Mouse (Mus musculus) layer of hippocampus, adult 2 months (tissue): ENCODE measurements around the gene Cttnbp2. TPM values are rescaled to one million over a fixed set of nuclear protein-coding genes. Genes with fewer than 3 reads are reported as not detected.

ENCODE experiments used
- DNase-seq, 2 experiments: peaks; one replicate each; pipeline ENCODE4 v3.0.0; 2022; ENCODE audit warnings: low spot score in 2 of 2
- H3K27ac ChIP-seq: fragments of 200-600 bp; 2 replicates; pipeline ENCODE4 v1.8.1; 2022
- H3K4me3 ChIP-seq: fragments of 200-600 bp; 2 replicates; pipeline ENCODE4 v1.8.1; 2022; ENCODE audit warnings: mild to moderate bottlenecking
- CTCF ChIP-seq: fragments of 200-600 bp; conservative IDR thresholded peaks from 2 replicates; pipeline ENCODE4 v1.8.1; 2022; ENCODE audit warnings: antibody characterized with exemption, mild to moderate bottlenecking, moderate library complexity
- total RNA-seq, 2 experiments: library from RNA; stranded (reverse); gene quantifications; 2 replicates each; pipeline ENCODE4 v1.2.3; 2021

Gene Cttnbp2
- total RNA-seq, 2 experiments from 2014 or later, result 265 to 269 TPM

- no peak for TF ChIP-seq CTCF
- Histone ChIP-seq H3K4me3 (no peak overlapping the region), H3K27ac (no peak overlapping the region)
- DNase-seq, result no peak
Observed at GRCm38 (mm10) chr6:18459657-18460056, 55.0 kb downstream of the Cttnbp2 start.

DNA sequence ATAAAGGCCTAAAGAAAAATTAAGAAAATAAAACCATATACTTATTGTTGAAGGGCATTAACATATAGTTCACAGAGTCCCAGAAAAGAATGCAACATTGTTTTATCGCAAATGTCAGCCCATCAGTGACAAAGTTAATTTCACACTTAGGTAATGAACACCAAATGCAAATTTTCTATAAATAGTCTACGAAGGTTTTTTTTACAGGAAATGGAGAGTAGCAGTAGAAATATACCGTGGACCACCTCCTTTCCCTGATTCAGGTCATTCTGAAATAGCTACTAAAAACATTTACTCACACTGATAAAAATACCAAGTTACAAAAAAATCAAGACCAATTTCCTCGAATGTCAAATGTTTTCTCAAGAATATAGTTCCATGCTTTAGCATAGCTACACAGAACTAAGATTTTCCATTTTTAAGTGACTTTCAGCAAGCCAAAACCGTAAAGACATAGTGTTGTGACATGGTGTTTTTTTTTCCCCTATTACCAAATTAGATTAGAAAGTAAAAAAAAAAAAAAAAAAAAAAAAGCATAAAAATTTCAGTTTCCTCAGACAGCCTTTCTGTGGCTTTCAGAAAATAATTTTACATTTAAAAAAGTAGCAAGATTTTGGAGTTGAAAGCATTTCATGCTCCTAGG is 64.0 kb downstream of the Cttnbp2 start:
- Histone ChIP-seq H3K27ac (peak overlapping the region; percentile 36; the same call in 1 of the 2 replicates), H3K4me3 (no peak overlapping the region)
- peak in 1 of 2 experiments; percentile 0 for DNase-seq
- TF ChIP-seq CTCF, result no peak

GRCm38 (mm10) chr6:18448078-18448477 is 66.6 kb downstream of the Cttnbp2 start:
- no peak for DNase-seq
- TF ChIP-seq CTCF, result no peak
- H3K27ac ChIP-seq, result peak overlapping the region; percentile 92
- no peak overlapping the region for H3K4me3 ChIP-seq

GRCm38 (mm10) chr6:18446917-18447316 is 67.7 kb downstream of the Cttnbp2 start:
- H3K4me3 ChIP-seq, result no peak overlapping the region
- no peak for TF ChIP-seq CTCF
- no peak for DNase-seq
- peak overlapping the region; percentile 92 for H3K27ac ChIP-seq

DNA sequence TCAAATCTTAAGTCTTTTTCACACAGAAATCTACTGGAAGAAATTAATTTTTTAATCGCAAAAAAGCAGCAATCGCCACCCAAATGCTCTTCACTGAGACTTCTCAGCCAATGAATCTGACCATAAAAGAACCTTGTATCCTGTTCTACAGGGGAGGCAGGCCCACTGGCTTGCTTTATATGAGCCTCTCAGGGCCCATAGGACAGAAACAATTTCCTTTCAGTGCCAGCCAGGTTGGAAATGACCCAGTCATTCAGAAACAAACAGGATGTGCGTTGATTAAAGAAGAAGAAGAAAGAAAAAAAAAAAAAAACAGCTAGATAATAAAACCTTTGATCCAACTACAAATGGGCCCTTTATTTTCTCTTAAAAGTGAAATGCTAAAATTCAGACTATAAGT is 68.3 kb downstream of the Cttnbp2 start:
- Histone ChIP-seq H3K4me3 (peak overlapping the region; percentile 9; the same call in 1 of the 2 replicates), H3K27ac (peak overlapping the region; percentile 92)
- DNase-seq, result no peak
- TF ChIP-seq CTCF, result no peak

DNA sequence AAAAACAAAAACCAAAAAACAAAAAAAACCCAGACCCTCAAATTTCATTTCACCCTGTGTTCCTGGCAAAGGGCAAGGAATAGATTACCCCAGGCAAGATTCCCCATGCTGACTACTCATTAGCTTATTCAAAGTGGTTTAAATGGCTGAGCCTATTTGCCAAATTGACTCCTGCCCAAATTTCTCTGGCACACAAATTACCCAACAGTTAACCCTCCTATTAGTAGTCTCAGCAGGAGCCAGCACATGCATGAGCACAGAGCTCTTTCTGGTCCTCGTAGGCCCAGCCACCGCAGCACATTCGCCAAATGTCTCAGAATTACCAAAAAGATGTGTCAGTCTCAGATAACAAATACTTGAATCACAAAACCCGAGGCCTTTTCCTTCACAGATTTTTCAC is 68.9 kb downstream of the Cttnbp2 start:
- Histone ChIP-seq H3K27ac (peak overlapping the region; percentile 92), H3K4me3 (peak overlapping the region; percentile 9; the same call in 1 of the 2 replicates)
- DNase-seq, result peak; percentile 70 to 84
- no peak for TF ChIP-seq CTCF

DNA sequence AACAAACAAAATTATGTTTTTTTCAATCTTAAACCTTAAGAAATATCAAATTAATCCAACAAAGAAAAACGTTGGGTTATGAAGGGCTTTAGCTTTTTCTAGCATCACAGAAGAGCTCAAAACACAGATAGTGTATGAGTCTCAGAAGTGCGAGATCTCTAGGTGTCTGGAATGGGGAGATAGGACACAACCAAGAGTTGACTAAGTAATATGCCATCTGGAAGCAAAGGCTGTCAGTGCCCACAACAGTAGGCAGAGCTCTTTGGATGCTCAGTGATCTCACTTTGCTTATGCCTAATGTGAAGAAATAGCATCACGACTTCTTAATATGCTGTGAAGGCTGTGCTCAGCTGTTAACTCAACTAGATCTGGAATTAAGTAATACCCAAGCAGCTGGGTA is 72.3 kb downstream of the Cttnbp2 start:
- Histone ChIP-seq H3K27ac (peak overlapping the region; percentile 67), H3K4me3 (no peak overlapping the region)
- DNase-seq, result no peak
- TF ChIP-seq CTCF, result no peak

- no peak for TF ChIP-seq CTCF
- peak overlapping the region; percentile 12; the same call in 1 of the 2 replicates for H3K27ac ChIP-seq
Observed at GRCm38 (mm10) chr6:18440918-18441532, 73.6 kb downstream of the Cttnbp2 start.

DNA sequence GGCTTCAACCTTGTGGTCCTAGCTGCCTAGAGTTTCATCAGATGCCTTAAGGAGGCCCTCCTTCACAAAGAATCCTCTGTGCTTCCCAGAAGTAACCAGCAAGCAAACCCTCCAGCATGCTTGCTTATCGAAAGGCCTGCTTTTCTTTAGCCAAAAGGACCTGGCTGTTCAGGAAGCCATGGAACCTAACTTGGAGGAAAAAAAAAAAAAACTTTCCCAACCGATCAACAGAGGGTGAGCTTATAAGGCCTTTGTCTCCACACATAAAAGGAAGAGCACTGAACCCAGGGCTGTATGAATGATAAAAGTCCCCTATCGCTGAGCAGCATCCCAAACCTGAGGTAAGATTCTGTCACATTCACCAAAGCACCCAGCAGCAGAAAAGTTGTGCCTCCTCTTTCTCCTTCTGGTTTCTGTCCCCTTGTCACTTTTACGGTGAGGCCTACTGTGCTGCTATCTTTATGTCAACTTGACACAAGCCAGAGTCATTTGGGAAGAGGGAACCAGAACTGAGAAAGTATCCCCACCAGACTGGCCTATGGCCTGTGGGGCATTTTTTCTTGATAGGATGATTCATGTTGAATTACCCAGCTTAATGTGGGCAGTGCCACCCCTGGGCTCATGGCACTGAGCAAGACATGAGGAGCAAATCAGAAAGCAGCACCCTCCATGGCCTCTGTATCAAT is 78.4 kb downstream of the Cttnbp2 start:
- no peak for DNase-seq
- Histone ChIP-seq H3K4me3 (no peak overlapping the region), H3K27ac (peak overlapping the region; percentile 69)
- no peak for TF ChIP-seq CTCF

More at GRCm38 (mm10) chr6:18440918-18441532, 73.6 kb downstream of the Cttnbp2 start:
- no peak overlapping the region for H3K4me3 ChIP-seq
- no peak for DNase-seq

GRCm38 (mm10) chr6:18434828-18435531 is 79.7 kb downstream of the Cttnbp2 start:
- no peak for TF ChIP-seq CTCF
- no peak for DNase-seq
- Histone ChIP-seq H3K27ac (peak overlapping the region; percentile 69), H3K4me3 (no peak overlapping the region)

DNA sequence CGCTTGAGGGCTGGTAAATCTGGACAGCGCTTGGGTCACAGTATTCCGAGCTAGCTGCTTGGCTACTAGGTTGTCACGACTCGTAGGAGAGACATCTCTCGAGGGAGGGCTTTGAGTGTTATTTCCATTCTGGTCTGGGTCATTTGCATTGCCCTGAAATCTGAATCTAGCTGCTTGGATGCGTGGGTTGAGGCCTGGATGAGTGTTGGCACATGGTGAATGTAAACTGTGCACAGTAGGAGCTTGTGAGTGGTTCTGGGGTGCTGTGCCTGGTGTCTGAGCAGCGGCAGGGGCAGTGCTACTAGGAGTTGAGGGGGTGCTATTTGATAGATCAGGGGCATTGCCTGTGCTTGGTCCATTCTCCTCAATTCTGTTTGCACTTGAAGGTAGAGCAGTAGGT is 80.3 kb downstream of the Cttnbp2 start:
- Histone ChIP-seq H3K4me3 (no peak overlapping the region), H3K27ac (peak overlapping the region; percentile 69)
- DNase-seq, result peak in 1 of 2 experiments; percentile 9
- TF ChIP-seq CTCF, result no peak

- H3K4me3 ChIP-seq, result no peak overlapping the region
- TF ChIP-seq CTCF, result no peak
- DNase-seq, result no peak
- peak overlapping the region; percentile 69 for H3K27ac ChIP-seq
Observed at GRCm38 (mm10) chr6:18432362-18432761, 82.3 kb downstream of the Cttnbp2 start.

- DNase-seq, result no peak
- Histone ChIP-seq H3K4me3 (no peak overlapping the region), H3K27ac (peak overlapping the region; percentile 52)
- TF ChIP-seq CTCF, result no peak
Observed at GRCm38 (mm10) chr6:18431891-18432290, 82.8 kb downstream of the Cttnbp2 start.
